Mouse (Mus musculus): ENCODE data around the gene Crhr2.

DNA sequence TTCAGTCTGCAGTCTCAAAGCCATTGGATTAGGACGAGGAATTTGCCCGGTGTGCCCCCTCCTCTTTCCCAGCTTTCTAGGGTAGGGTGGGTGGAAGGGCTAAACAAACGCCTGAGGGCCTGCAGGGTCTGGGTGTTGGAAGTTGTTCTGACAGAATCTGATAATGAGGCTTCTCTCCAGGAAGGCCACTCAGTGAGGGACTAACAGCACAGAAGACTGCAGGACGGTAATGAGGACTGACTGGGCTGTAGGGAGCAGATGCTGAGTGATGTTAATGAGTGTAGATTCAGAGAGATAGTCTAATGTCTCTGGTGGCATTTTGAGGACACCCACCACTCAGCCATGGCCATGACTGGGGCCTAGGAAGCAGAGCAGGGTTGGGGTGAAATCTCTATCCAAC is 45.5 kb downstream of the Crhr2 start:
- TF ChIP-seq CTCF (IDR thresholded peaks at IDR 0.05; ENCODE audit: control insufficient read depth, insufficient read depth, insufficient replicate concordance, low read depth, low read length), result no peak
- no peak; the same call in 1 of the 2 replicates for TF ChIP-seq POLR2A (IDR thresholded peaks at IDR 0.05; ENCODE audit: control insufficient read depth, low read depth, low read length)

Measured in testis, adult 2 months (tissue).